Mouse (Mus musculus) liver, embryonic 14.5 days (tissue): ENCODE results near the gene Col6a1.

Experiments
- CTCF ChIP-seq: IDR thresholded peaks from 2 replicates; pipeline ENCODE4 v1.5.1; 2016; ENCODE audit warnings: antibody characterized with exemption, low read depth, control low read depth
- EP300 ChIP-seq: IDR thresholded peaks from 2 replicates; pipeline ENCODE4 v1.6.1; 2016; ENCODE audit warnings: antibody characterized with exemption, low read depth

- TF ChIP-seq CTCF (no peak), EP300 (no peak)
These were observed 21.6 kb downstream of the Col6a1 start for GRCm38 (mm10) chr10:76704358-76704757.
